Mouse (Mus musculus): Measurements from ENCODE around the gene D630039A03Rik. TPM values are rescaled to one million over a fixed set of nuclear protein-coding genes. Genes with fewer than 3 reads are reported as not detected.

The D630039A03Rik gene
- total RNA-seq, 2 experiments from 2014 or later = 0.27 TPM; not detected in 1

Other genes starting within 250 kb of the D630039A03Rik start
- 0.18 and 0.27 TPM in 2 replicates for gene Akap2, start 198.6 kb downstream of the D630039A03Rik start, total RNA-seq (2015)
- 0.28 TPM in 1 of 2 replicates, not detected in the other for gene Akap2, start 198.6 kb downstream of the D630039A03Rik start, total RNA-seq (2017)
- gene Txn1, start 40.1 kb upstream of the D630039A03Rik start, total RNA-seq (2015) = 434 and 449 TPM in 2 replicates
- 184 and 195 TPM in 2 replicates for gene Txn1, start 40.1 kb upstream of the D630039A03Rik start, total RNA-seq (2017)
- not detected in 2 replicates for gene Txndc8, start 92.8 kb upstream of the D630039A03Rik start, total RNA-seq (2015)
- gene Txndc8, start 92.8 kb upstream of the D630039A03Rik start, total RNA-seq (2017) = not detected in 2 replicates